Mouse (Mus musculus) fat pad, adult 2 months (tissue): ENCODE measurements around the gene Grip1.
"Not testable (repeated sequence)": the region's sequence is repeated elsewhere in the genome, so short reads cannot be mapped to it uniquely, and the experiment has no call there.

Source experiments
- DNase-seq: peaks from one replicate; pipeline ENCODE4 v3.0.0-alpha.2; 2011; ENCODE audit warnings: low read depth, low spot score; ENCODE audit errors: extremely low read depth

The Grip1 gene

GRCm38 (mm10) chr10:120035211-120035733, 581.6 kb downstream of the Grip1 start:
- DNase-seq: no peak

GRCm38 (mm10) chr10:120035824-120036223, 582.2 kb downstream of the Grip1 start:
- DNase-seq: no peak

GRCm38 (mm10) chr10:120038194-120038593, 584.6 kb downstream of the Grip1 start:
- DNase-seq: no peak

- DNase-seq: no peak
Measured at GRCm38 (mm10) chr10:120044237-120044636, 590.6 kb downstream of the Grip1 start.

- no peak for DNase-seq
Measured at GRCm38 (mm10) chr10:120044714-120045234, 591.1 kb downstream of the Grip1 start.

- no peak for DNase-seq
Measured at GRCm38 (mm10) chr10:120060579-120061237, 607.1 kb downstream of the Grip1 start.

- DNase-seq: no peak
Measured at GRCm38 (mm10) chr10:120061238-120062130, 607.9 kb downstream of the Grip1 start.

GRCm38 (mm10) chr10:120064424-120064823, 610.8 kb downstream of the Grip1 start:
- no peak for DNase-seq

GRCm38 (mm10) chr10:120066319-120066718, 612.7 kb downstream of the Grip1 start:
- DNase-seq: no peak

- no peak for DNase-seq
Measured at GRCm38 (mm10) chr10:120077850-120078249, 624.2 kb downstream of the Grip1 start.

- DNase-seq: no peak
Measured at GRCm38 (mm10) chr10:120092548-120092947, 638.9 kb downstream of the Grip1 start.

GRCm38 (mm10) chr10:120095136-120095535, 641.5 kb downstream of the Grip1 start:
- DNase-seq: peak; percentile 93

- no peak for DNase-seq
Measured at GRCm38 (mm10) chr10:120095716-120096115, 642.1 kb downstream of the Grip1 start.

GRCm38 (mm10) chr10:120097564-120097963, 643.9 kb downstream of the Grip1 start:
- DNase-seq: no peak

GRCm38 (mm10) chr10:120100806-120101205, 647.2 kb downstream of the Grip1 start:
- DNase-seq: no peak

GRCm38 (mm10) chr10:120111691-120112319, 658.2 kb downstream of the Grip1 start:
- no peak for DNase-seq

- peak; percentile 61 for DNase-seq
Measured at GRCm38 (mm10) chr10:120112507-120113396, 659.1 kb downstream of the Grip1 start, which contains the start of gene Helb. Gene Helb (minus strand): TSS chr10:120112987.

GRCm38 (mm10) chr10:120113482-120113881, 659.9 kb downstream of the Grip1 start:
- DNase-seq: not testable (repeated sequence)

- no peak for DNase-seq
Measured at GRCm38 (mm10) chr10:120113980-120114379, 660.4 kb downstream of the Grip1 start.

- no peak for DNase-seq
Measured at GRCm38 (mm10) chr10:120114493-120114892, 660.9 kb downstream of the Grip1 start.
